Comparison of ENCODE assay signal across 43 mouse cellular contexts in genomic region chr11:88938770-88939169, GRCm38 (mm10). TPM values are rescaled to one million over a fixed set of nuclear protein-coding genes. Genes with fewer than 3 reads are reported as not detected.
DNase-seq lines count a peak whose midpoint lies in the region; ATAC-seq and TF ChIP-seq lines count a peak whose summit lies in the region.
"Had no signal": no experiment of that assay in that cellular context is flagged by ENCODE, and none has a peak within 500 bp of the region (broad histone marks: within the 10 kb centered on the region; RNA-seq: fewer than 3 reads in every experiment).

No protein-coding gene starts in this region.

- no peaks in the 10 kb centered on the region for H3K9me3 ChIP-seq in forebrain, postnatal 0 days (ENCODE audit: low read length)
- H3K9me3 ChIP-seq in forebrain, embryonic 10.5 days: no peaks in the 10 kb centered on the region; the same call in 1 of the 2 replicates
- no peaks in the 10 kb centered on the region for H3K9me3 ChIP-seq in kidney, postnatal 0 days (replicated peaks; ENCODE audit: low read length)
- H3K9me3 ChIP-seq in kidney, embryonic 14.5 days (ENCODE audit: control insufficient read depth, low read length): no peaks in the 10 kb centered on the region
- H3K9me3 ChIP-seq in lung, embryonic 14.5 days (ENCODE audit: low read depth, low read length): no peaks in the 10 kb centered on the region
- H3K9me3 ChIP-seq in stomach, postnatal 0 days (ENCODE audit: control insufficient read depth, low read length): no peaks in the 10 kb centered on the region
- no peaks in the 10 kb centered on the region for H3K9me3 ChIP-seq in hindbrain, embryonic 12.5 days (replicated peaks)
- H3K9me3 ChIP-seq: forebrain, embryonic 12.5 days; heart, embryonic 13.5 days; intestine, embryonic 15.5 days; limb, embryonic 10.5 days; limb, embryonic 15.5 days; midbrain, embryonic 10.5 days; neural tube, embryonic 12.5 days had no signal

- H3K36me3 ChIP-seq in forebrain, postnatal 0 days (ENCODE audit: insufficient read depth): peaks cover 48% of the 10 kb centered on the region
- peaks cover 93% of the 10 kb centered on the region for H3K36me3 ChIP-seq in forebrain, embryonic 10.5 days (replicated peaks)
- 0 out of 2 replicates have a peak, but pooled peaks cover 27% of the 10 kb centered on the region for H3K36me3 ChIP-seq in kidney, postnatal 0 days (ENCODE audit: insufficient read depth, low read length)
- peaks cover 31% of the 10 kb centered on the region for H3K36me3 ChIP-seq in kidney, embryonic 14.5 days (ENCODE audit: control insufficient read depth, insufficient read depth, low read length)
- H3K36me3 ChIP-seq in lung, embryonic 14.5 days (ENCODE audit: insufficient read depth): peaks cover 47% of the 10 kb centered on the region; the same call in 1 of the 2 replicates
- peaks cover 6% of the 10 kb centered on the region; the same call in 1 of the 2 replicates for H3K36me3 ChIP-seq in stomach, postnatal 0 days (ENCODE audit: control insufficient read depth, insufficient read depth, low read length)
- peaks cover 26% of the 10 kb centered on the region for H3K36me3 ChIP-seq in hindbrain, embryonic 12.5 days

- ATAC-seq in forebrain, postnatal 0 days: no peak
- no peak for ATAC-seq in kidney, postnatal 0 days (replicated peaks; ENCODE audit: low FRiP score, low read depth)
- ATAC-seq in kidney, embryonic 14.5 days (ENCODE audit: low FRiP score, low TSS enrichment): no peak
- ATAC-seq in lung, embryonic 14.5 days (ENCODE audit: insufficient read depth): no peak
- ATAC-seq in stomach, postnatal 0 days (ENCODE audit: low FRiP score, low TSS enrichment): no peak
- no peak for ATAC-seq in hindbrain, embryonic 12.5 days (ENCODE audit: low FRiP score)
- ATAC-seq: activated CD4-positive, CD25-positive, alpha-beta regulatory T cell, adult 4 months; hindbrain, postnatal 0 days; intestine, embryonic 15.5 days; midbrain, embryonic 16.5 days had no signal

- no peak for TF ChIP-seq EP300 in stomach, postnatal 0 days (optimal IDR thresholded peaks at IDR 0.05)

- H3K27me3 ChIP-seq in forebrain, postnatal 0 days (ENCODE audit: insufficient read depth, low read length): no peaks in the 10 kb centered on the region
- no peaks in the 10 kb centered on the region for H3K27me3 ChIP-seq in forebrain, embryonic 10.5 days (ENCODE audit: poor library complexity, severe bottlenecking)
- H3K27me3 ChIP-seq in kidney, postnatal 0 days (ENCODE audit: insufficient read depth, low read length): no peaks in the 10 kb centered on the region
- no peaks in the 10 kb centered on the region for H3K27me3 ChIP-seq in kidney, embryonic 14.5 days (ENCODE audit: control insufficient read depth, insufficient read depth, low read length)
- no peaks in the 10 kb centered on the region for H3K27me3 ChIP-seq in lung, embryonic 14.5 days (ENCODE audit: insufficient read depth, low read length)
- no peaks in the 10 kb centered on the region for H3K27me3 ChIP-seq in stomach, postnatal 0 days (ENCODE audit: control insufficient read depth, insufficient read depth, low read length)
- H3K27me3 ChIP-seq in hindbrain, embryonic 12.5 days: no peaks in the 10 kb centered on the region
- H3K27me3 ChIP-seq: forebrain, embryonic 12.5 days; heart, embryonic 13.5 days; intestine, embryonic 15.5 days; limb, embryonic 15.5 days; neural tube, embryonic 12.5 days had no signal

- no peak for DNase-seq in forebrain, postnatal 0 days
- no peak for DNase-seq in forebrain, embryonic 10.5 days (ENCODE audit: extremely low spot score, low spot score)
- DNase-seq in kidney, postnatal 0 days (ENCODE audit: low spot score): no peak
- DNase-seq in lung, embryonic 14.5 days: no peak
- no peak for DNase-seq in lung, postnatal 36 days
- no peak for DNase-seq in stomach, postnatal 0 days (ENCODE audit: low spot score)
- DNase-seq: adrenal gland, adult 2 months; adrenal gland, postnatal 36 days; cerebellum, adult 18-20 months; cerebellum, postnatal 10 days; gastrocnemius, postnatal 36 days; heart, postnatal 14 days; kidney, adult 9 months; kidney, postnatal 25 days; lung, postnatal 10 days; right cerebral cortex, adult 18-20 months; spleen, adult 18-20 months; thymus, adult 2 months; thymus, postnatal 36 days had no signal

- H3K4me2 ChIP-seq in forebrain, postnatal 0 days (ENCODE audit: low read depth): no peak overlapping the region
- H3K4me2 ChIP-seq in kidney, postnatal 0 days (ENCODE audit: low read length): no peak overlapping the region
- no peak overlapping the region for H3K4me2 ChIP-seq in kidney, embryonic 14.5 days (replicated peaks; ENCODE audit: low read depth, low read length)
- H3K4me2 ChIP-seq in lung, embryonic 14.5 days: no peak overlapping the region
- no peak overlapping the region for H3K4me2 ChIP-seq in stomach, postnatal 0 days (replicated peaks; ENCODE audit: low read depth)
- no peak overlapping the region for H3K4me2 ChIP-seq in hindbrain, embryonic 12.5 days (replicated peaks)
- H3K4me2 ChIP-seq: forebrain, embryonic 12.5 days; heart, embryonic 13.5 days; intestine, embryonic 15.5 days; limb, embryonic 15.5 days; neural tube, embryonic 12.5 days had no signal

- H3K4me1 ChIP-seq in forebrain, postnatal 0 days (ENCODE audit: insufficient read depth): no peaks in the 10 kb centered on the region
- no peaks in the 10 kb centered on the region for H3K4me1 ChIP-seq in forebrain, embryonic 10.5 days
- H3K4me1 ChIP-seq in kidney, postnatal 0 days (replicated peaks; ENCODE audit: insufficient read depth, low read length): no peaks in the 10 kb centered on the region
- no peaks in the 10 kb centered on the region for H3K4me1 ChIP-seq in kidney, embryonic 14.5 days (ENCODE audit: control insufficient read depth, insufficient read depth, low read length)
- H3K4me1 ChIP-seq in lung, embryonic 14.5 days (ENCODE audit: insufficient read depth): no peaks in the 10 kb centered on the region
- H3K4me1 ChIP-seq in stomach, postnatal 0 days (replicated peaks; ENCODE audit: control insufficient read depth, insufficient read depth): no peaks in the 10 kb centered on the region
- H3K4me1 ChIP-seq in hindbrain, embryonic 12.5 days: no peaks in the 10 kb centered on the region
- H3K4me1 ChIP-seq: forebrain, embryonic 12.5 days; heart, embryonic 13.5 days; intestine, embryonic 15.5 days; limb, embryonic 10.5 days; limb, embryonic 15.5 days; midbrain, embryonic 10.5 days; neural tube, embryonic 12.5 days had no signal

- no peak overlapping the region for H3K4me3 ChIP-seq in forebrain, postnatal 0 days (ENCODE audit: low read depth, low read length)
- no peak overlapping the region for H3K4me3 ChIP-seq in forebrain, embryonic 10.5 days
- no peak overlapping the region for H3K4me3 ChIP-seq in kidney, postnatal 0 days (replicated peaks; ENCODE audit: low read depth, low read length)
- no peak overlapping the region for H3K4me3 ChIP-seq in kidney, embryonic 14.5 days (ENCODE audit: low read length)
- H3K4me3 ChIP-seq in lung, embryonic 14.5 days (ENCODE audit: low read depth, low read length): no peak overlapping the region
- no peak overlapping the region for H3K4me3 ChIP-seq in stomach, postnatal 0 days (ENCODE audit: low read depth, low read length)
- H3K4me3 ChIP-seq in hindbrain, embryonic 12.5 days: no peak overlapping the region
- H3K4me3 ChIP-seq: erythroblast, embryonic 14.5 days; forebrain, embryonic 12.5 days; heart, embryonic 13.5 days; intestine, embryonic 15.5 days; limb, embryonic 10.5 days; limb, embryonic 15.5 days; midbrain, embryonic 10.5 days; myocyte; neural tube, embryonic 12.5 days had no signal

- no peak overlapping the region for H3K9ac ChIP-seq in forebrain, postnatal 0 days
- no peak overlapping the region for H3K9ac ChIP-seq in kidney, postnatal 0 days (ENCODE audit: low read depth, low read length)
- no peak overlapping the region for H3K9ac ChIP-seq in kidney, embryonic 14.5 days (ENCODE audit: low read depth, low read length)
- H3K9ac ChIP-seq in lung, embryonic 14.5 days: no peak overlapping the region
- H3K9ac ChIP-seq in stomach, postnatal 0 days (ENCODE audit: low read length): no peak overlapping the region
- H3K9ac ChIP-seq in hindbrain, embryonic 12.5 days: no peak overlapping the region
- H3K9ac ChIP-seq: forebrain, embryonic 12.5 days; heart, embryonic 13.5 days; intestine, embryonic 15.5 days; limb, embryonic 15.5 days; neural tube, embryonic 12.5 days had no signal

- TF ChIP-seq CTCF in forebrain, postnatal 0 days (IDR thresholded peaks at IDR 0.05; ENCODE audit: low read depth): 0 out of 2 replicates have a peak, but pooled peaks have one; percentile 18
- TF ChIP-seq CTCF in kidney, postnatal 0 days (IDR thresholded peaks at IDR 0.05; ENCODE audit: low read depth): peak; percentile 41
- TF ChIP-seq CTCF in lung, embryonic 14.5 days (IDR thresholded peaks at IDR 0.05; ENCODE audit: low read depth): 0 out of 2 replicates have a peak, but pooled peaks have one; percentile 18
- TF ChIP-seq CTCF in stomach, postnatal 0 days (IDR thresholded peaks at IDR 0.05; ENCODE audit: low read depth): peak; percentile 48

- H3K27ac ChIP-seq in forebrain, postnatal 0 days (ENCODE audit: low read depth, low read length): no peak overlapping the region
- no peak overlapping the region for H3K27ac ChIP-seq in forebrain, embryonic 10.5 days
- no peak overlapping the region for H3K27ac ChIP-seq in kidney, postnatal 0 days
- H3K27ac ChIP-seq in kidney, embryonic 14.5 days (ENCODE audit: low read depth, low read length): no peak overlapping the region
- no peak overlapping the region for H3K27ac ChIP-seq in lung, embryonic 14.5 days (ENCODE audit: low read depth)
- no peak overlapping the region for H3K27ac ChIP-seq in stomach, postnatal 0 days (replicated peaks)
- H3K27ac ChIP-seq in hindbrain, embryonic 12.5 days: no peak overlapping the region
- H3K27ac ChIP-seq: forebrain, embryonic 12.5 days; heart, embryonic 13.5 days; hindbrain, postnatal 0 days; intestine, embryonic 15.5 days; limb, embryonic 10.5 days; limb, embryonic 15.5 days; midbrain, embryonic 10.5 days; neural tube, embryonic 12.5 days had no signal

- 96% methylated on average over 2 of the region's 2 CpGs for WGBS in forebrain, postnatal 0 days
- WGBS in forebrain, embryonic 10.5 days: 93% methylated on average over 2 of the region's 2 CpGs
- WGBS in kidney, postnatal 0 days: 99% methylated on average over 2 of the region's 2 CpGs
- WGBS in kidney, embryonic 14.5 days: 100% methylated on average over 2 of the region's 2 CpGs
- WGBS in lung, embryonic 14.5 days: 91% methylated on average over 2 of the region's 2 CpGs
- 100% methylated on average over 2 of the region's 2 CpGs for whole genome bisulfite sequencing in stomach, postnatal 0 days
- WGBS in hindbrain, embryonic 12.5 days: 95% methylated on average over 2 of the region's 2 CpGs

RNA-seq across cellular contexts. Expression of gene Scpep1, which starts 16.5 kb away (rescaled TPM):
- total RNA-seq in forebrain, postnatal 0 days (2014; rRNA removed): 27.5 and 28.9 TPM in 2 replicates
- polyA plus RNA-seq in forebrain, postnatal 0 days (2015; fragmentation: Nextera tagmentation; extraction: Ambion mirVana): 19.5 and 27.4 TPM in 2 replicates
- polyA plus RNA-seq in forebrain, embryonic 10.5 days (2016; fragmentation: Nextera tagmentation; extraction: Ambion mirVana): 72.7 and 76.2 TPM in 2 replicates
- 149 and 169 TPM in 2 replicates for polyA plus RNA-seq in kidney, postnatal 0 days (2015; fragmentation: Nextera tagmentation; extraction: Ambion mirVana)
- polyA plus RNA-seq in kidney, embryonic 14.5 days (2014; fragmentation: Nextera tagmentation; extraction: Ambion mirVana): 90.5 and 110 TPM in 2 replicates
- polyA plus RNA-seq in lung, embryonic 14.5 days (2014; fragmentation: Nextera tagmentation; extraction: Ambion mirVana): 83.4 and 83.6 TPM in 2 replicates
- polyA plus RNA-seq in stomach, postnatal 0 days (2015; fragmentation: Nextera tagmentation; extraction: Ambion mirVana): 67.2 and 67.8 TPM in 2 replicates
- 44.1 and 46.2 TPM in 2 replicates for polyA plus RNA-seq in hindbrain, embryonic 12.5 days (2016; fragmentation: Nextera tagmentation; extraction: Ambion mirVana)

RNA-seq across cellular contexts. Expression of gene Elobl, which starts 28.0 kb away (rescaled TPM):
- not detected in 2 replicates for total RNA-seq in forebrain, postnatal 0 days (2014; rRNA removed)
- not detected in 2 replicates for polyA plus RNA-seq in forebrain, postnatal 0 days (2015; fragmentation: Nextera tagmentation; extraction: Ambion mirVana)
- polyA plus RNA-seq in forebrain, embryonic 10.5 days (2016; fragmentation: Nextera tagmentation; extraction: Ambion mirVana): not detected in 2 replicates
- not detected in 2 replicates for polyA plus RNA-seq in kidney, postnatal 0 days (2015; fragmentation: Nextera tagmentation; extraction: Ambion mirVana)
- not detected in 2 replicates for polyA plus RNA-seq in kidney, embryonic 14.5 days (2014; fragmentation: Nextera tagmentation; extraction: Ambion mirVana)
- polyA plus RNA-seq in lung, embryonic 14.5 days (2014; fragmentation: Nextera tagmentation; extraction: Ambion mirVana): not detected in 2 replicates
- polyA plus RNA-seq in stomach, postnatal 0 days (2015; fragmentation: Nextera tagmentation; extraction: Ambion mirVana): not detected in 2 replicates
- not detected in 2 replicates for polyA plus RNA-seq in hindbrain, embryonic 12.5 days (2016; fragmentation: Nextera tagmentation; extraction: Ambion mirVana)
- total RNA-seq: adrenal gland, adult 2 months; adrenal gland, postnatal 36 days; common myeloid progenitor, adult 5-6 weeks; gastrocnemius, postnatal 36 days; heart, adult 8-10 months; heart, postnatal 14 days; hindbrain, postnatal 0 days; layer of hippocampus, adult 18-20 months; layer of hippocampus, postnatal 25 days; left cerebral cortex, postnatal 10 days; megakaryocyte progenitor cell, adult 5-6 weeks had no signal
- polyA plus RNA-seq: activated CD4-positive, CD25-positive, alpha-beta regulatory T cell, adult 4 months; brain, embryonic 14.5 days; embryonic facial prominence, embryonic 14.5 days; erythroblast, embryonic 14.5 days; forebrain, embryonic 12.5 days; heart, embryonic 13.5 days; hindbrain, embryonic 11.5 days; hindbrain, postnatal 0 days; intestine, embryonic 15.5 days; limb, embryonic 10.5 days; limb, embryonic 15.5 days; liver, embryonic 16.5 days; midbrain, embryonic 10.5 days; midbrain, embryonic 16.5 days; neural tube, embryonic 12.5 days had no signal

RNA-seq across cellular contexts. Expression of gene Coil, which starts 31.3 kb away (rescaled TPM):
- total RNA-seq in forebrain, postnatal 0 days (2014; rRNA removed): 40.1 and 44.9 TPM in 2 replicates
- polyA plus RNA-seq in forebrain, postnatal 0 days (2015; fragmentation: Nextera tagmentation; extraction: Ambion mirVana): 23.7 and 25.5 TPM in 2 replicates
- 29.4 TPM in 2 replicates for polyA plus RNA-seq in forebrain, embryonic 10.5 days (2016; fragmentation: Nextera tagmentation; extraction: Ambion mirVana)
- polyA plus RNA-seq in kidney, postnatal 0 days (2015; fragmentation: Nextera tagmentation; extraction: Ambion mirVana): 10.9 and 12.1 TPM in 2 replicates
- polyA plus RNA-seq in kidney, embryonic 14.5 days (2014; fragmentation: Nextera tagmentation; extraction: Ambion mirVana): 12.1 and 14.5 TPM in 2 replicates
- polyA plus RNA-seq in lung, embryonic 14.5 days (2014; fragmentation: Nextera tagmentation; extraction: Ambion mirVana): 10.8 and 12.2 TPM in 2 replicates
- polyA plus RNA-seq in stomach, postnatal 0 days (2015; fragmentation: Nextera tagmentation; extraction: Ambion mirVana): 5.9 and 6.2 TPM in 2 replicates
- polyA plus RNA-seq in hindbrain, embryonic 12.5 days (2016; fragmentation: Nextera tagmentation; extraction: Ambion mirVana): 31.7 and 32.0 TPM in 2 replicates
